In genomic region chr9:21352463-21353372, GRCm38 (mm10) we compare ENCODE assay signal across 8 mouse cellular contexts. TPM values are rescaled to one million over a fixed set of nuclear protein-coding genes. Genes with fewer than 3 reads are reported as not detected.
DNase-seq lines count a peak whose midpoint lies in the region; ATAC-seq and TF ChIP-seq lines count a peak whose summit lies in the region.
"Had no signal": no experiment of that assay in that cellular context is flagged by ENCODE, and none has a peak within 500 bp of the region (broad histone marks: within the 10 kb centered on the region; RNA-seq: fewer than 3 reads in every experiment).

No protein-coding gene starts in this region.

- ATAC-seq in midbrain, embryonic 13.5 days: no peak
- no peak for ATAC-seq in midbrain, postnatal 0 days (ENCODE audit: low FRiP score)
- ATAC-seq in embryonic facial prominence, embryonic 15.5 days (ENCODE audit: insufficient number of reproducible peaks, low FRiP score, low TSS enrichment, low read depth): no peak

- WGBS in midbrain, embryonic 13.5 days: 35% methylated on average over 20 of the region's 20 CpGs
- WGBS in midbrain, postnatal 0 days: 34% methylated on average over 20 of the region's 20 CpGs
- 22% methylated on average over 20 of the region's 20 CpGs for WGBS in embryonic facial prominence, embryonic 15.5 days

- no peak overlapping the region for H3K4me2 ChIP-seq in midbrain, embryonic 13.5 days (replicated peaks)
- H3K4me2 ChIP-seq in midbrain, postnatal 0 days (ENCODE audit: low read depth, low read length, poor library complexity, severe bottlenecking): no peak overlapping the region
- peak overlapping the region; percentile 2; the same call in 1 of the 2 replicates for H3K4me2 ChIP-seq in embryonic facial prominence, embryonic 15.5 days (replicated peaks)

- no peak for DNase-seq in midbrain, postnatal 0 days (ENCODE audit: low spot score)
- DNase-seq in kidney, postnatal 36 days: peak; percentile 13 to 37
- DNase-seq in thymus, postnatal 14 days: peak; percentile 47
- DNase-seq in ovary, adult 18-20 months (ENCODE audit: low spot score): no peak
- no peak for DNase-seq in testis, postnatal 10 days (ENCODE audit: low spot score)

- peaks cover 9% of the 10 kb centered on the region for H3K4me1 ChIP-seq in midbrain, embryonic 13.5 days (replicated peaks)
- H3K4me1 ChIP-seq in midbrain, postnatal 0 days (ENCODE audit: insufficient read depth, low read length): no peaks in the 10 kb centered on the region
- peaks cover 19% of the 10 kb centered on the region for H3K4me1 ChIP-seq in embryonic facial prominence, embryonic 15.5 days

- H3K27ac ChIP-seq in midbrain, embryonic 13.5 days: no peak overlapping the region
- H3K27ac ChIP-seq in midbrain, postnatal 0 days (ENCODE audit: low read depth, low read length): no peak overlapping the region
- peak overlapping the region; percentile 70 for H3K27ac ChIP-seq in embryonic facial prominence, embryonic 15.5 days (replicated peaks)

- TF ChIP-seq CTCF in midbrain, postnatal 0 days (IDR thresholded peaks at IDR 0.05): no peak

- H3K9ac ChIP-seq in midbrain, embryonic 13.5 days (replicated peaks): peak overlapping the region; percentile 32; the same call in 1 of the 2 replicates
- H3K9ac ChIP-seq in midbrain, postnatal 0 days (replicated peaks; ENCODE audit: low read length, poor library complexity, severe bottlenecking): no peak overlapping the region
- no peak overlapping the region for H3K9ac ChIP-seq in embryonic facial prominence, embryonic 15.5 days

- peaks cover 68% of the 10 kb centered on the region for H3K36me3 ChIP-seq in midbrain, embryonic 13.5 days
- H3K36me3 ChIP-seq in midbrain, postnatal 0 days (ENCODE audit: insufficient read depth, low read length): peaks cover 47% of the 10 kb centered on the region
- H3K36me3 ChIP-seq in embryonic facial prominence, embryonic 15.5 days: peaks cover 59% of the 10 kb centered on the region

- H3K4me3 ChIP-seq in midbrain, embryonic 13.5 days (replicated peaks): no peak overlapping the region
- H3K4me3 ChIP-seq in midbrain, postnatal 0 days (ENCODE audit: low read depth, low read length): no peak overlapping the region
- H3K4me3 ChIP-seq in embryonic facial prominence, embryonic 15.5 days (replicated peaks): no peak overlapping the region

- H3K9me3 ChIP-seq in midbrain, embryonic 13.5 days: no peaks in the 10 kb centered on the region
- no peaks in the 10 kb centered on the region for H3K9me3 ChIP-seq in midbrain, postnatal 0 days (ENCODE audit: low read length)
- H3K9me3 ChIP-seq in embryonic facial prominence, embryonic 15.5 days (replicated peaks): no peaks in the 10 kb centered on the region

- no peaks in the 10 kb centered on the region for H3K27me3 ChIP-seq in midbrain, embryonic 13.5 days
- H3K27me3 ChIP-seq in midbrain, postnatal 0 days (ENCODE audit: insufficient read depth, low read length): no peaks in the 10 kb centered on the region
- H3K27me3 ChIP-seq in embryonic facial prominence, embryonic 15.5 days: no peaks in the 10 kb centered on the region

RNA-seq across cellular contexts. Expression of gene Ilf3, which starts 15.0 kb away (rescaled TPM):
- 312 and 327 TPM in 2 replicates for polyA plus RNA-seq in midbrain, embryonic 13.5 days (2015; fragmentation: Nextera tagmentation; extraction: Ambion mirVana)
- 105 and 114 TPM in 2 replicates for total RNA-seq in midbrain, postnatal 0 days (2014; rRNA removed)
- 198 and 201 TPM in 2 replicates for polyA plus RNA-seq in midbrain, postnatal 0 days (2015; fragmentation: Nextera tagmentation; extraction: Ambion mirVana)
- polyA plus RNA-seq in embryonic facial prominence, embryonic 15.5 days (2015; fragmentation: Nextera tagmentation; extraction: Ambion mirVana): 179 and 180 TPM in 2 replicates

RNA-seq across cellular contexts. Expression of gene Slc44a2, which starts 32.2 kb away (rescaled TPM):
- 61.6 and 63.1 TPM in 2 replicates for polyA plus RNA-seq in midbrain, embryonic 13.5 days (2015; fragmentation: Nextera tagmentation; extraction: Ambion mirVana)
- 58.5 and 70.7 TPM in 2 replicates for total RNA-seq in midbrain, postnatal 0 days (2014; rRNA removed)
- polyA plus RNA-seq in midbrain, postnatal 0 days (2015; fragmentation: Nextera tagmentation; extraction: Ambion mirVana): 47.1 and 52.0 TPM in 2 replicates
- polyA plus RNA-seq in embryonic facial prominence, embryonic 15.5 days (2015; fragmentation: Nextera tagmentation; extraction: Ambion mirVana): 133 and 143 TPM in 2 replicates

RNA-seq across cellular contexts. Expression of gene Ap1m2, which starts 40.6 kb away (rescaled TPM):
- polyA plus RNA-seq in midbrain, embryonic 13.5 days (2015; fragmentation: Nextera tagmentation; extraction: Ambion mirVana): 0.23 and 0.34 TPM in 2 replicates
- total RNA-seq in midbrain, postnatal 0 days (2014; rRNA removed): 3.9 and 4.7 TPM in 2 replicates
- polyA plus RNA-seq in midbrain, postnatal 0 days (2015; fragmentation: Nextera tagmentation; extraction: Ambion mirVana): 3.1 TPM in 2 replicates
- polyA plus RNA-seq in embryonic facial prominence, embryonic 15.5 days (2015; fragmentation: Nextera tagmentation; extraction: Ambion mirVana): 38.1 and 46.9 TPM in 2 replicates
- total RNA-seq: adrenal gland, postnatal 36 days had no signal

RNA-seq across cellular contexts. Expression of gene Qtrt1, which starts 58.9 kb away (rescaled TPM):
- 52.3 and 53.0 TPM in 2 replicates for polyA plus RNA-seq in midbrain, embryonic 13.5 days (2015; fragmentation: Nextera tagmentation; extraction: Ambion mirVana)
- total RNA-seq in midbrain, postnatal 0 days (2014; rRNA removed): 37.3 and 41.0 TPM in 2 replicates
- polyA plus RNA-seq in midbrain, postnatal 0 days (2015; fragmentation: Nextera tagmentation; extraction: Ambion mirVana): 42.0 and 42.7 TPM in 2 replicates
- 47.5 and 48.6 TPM in 2 replicates for polyA plus RNA-seq in embryonic facial prominence, embryonic 15.5 days (2015; fragmentation: Nextera tagmentation; extraction: Ambion mirVana)

Comparison
In these comparisons a context has a peak if more than half of its experiments do, and no peak if none do; other contexts are left out.
1. DNase-seq: peak in kidney, postnatal 36 days (2 of 2) and thymus, postnatal 14 days (single experiment); none in midbrain, postnatal 0 days (single experiment), ovary, adult 18-20 months (single experiment) and testis, postnatal 10 days (single experiment).